Mouse (Mus musculus) activated CD4-positive, CD25-positive, alpha-beta regulatory T cell, adult 9 weeks (primary cell): ENCODE measurements around the gene Bpifb6. TPM values are rescaled to one million over a fixed set of nuclear protein-coding genes. Genes with fewer than 3 reads are reported as not detected.

Experiments
- polyA plus RNA-seq: library from polyadenylated mRNA; unstranded; fragments of 100-300 nt; shearing (Covaris generic); gene quantifications from one replicate; pipeline ENCODE4 v1.2.1, GENCODE M21; 2017

Gene Bpifb6
- not detected for polyA plus RNA-seq

DNA sequence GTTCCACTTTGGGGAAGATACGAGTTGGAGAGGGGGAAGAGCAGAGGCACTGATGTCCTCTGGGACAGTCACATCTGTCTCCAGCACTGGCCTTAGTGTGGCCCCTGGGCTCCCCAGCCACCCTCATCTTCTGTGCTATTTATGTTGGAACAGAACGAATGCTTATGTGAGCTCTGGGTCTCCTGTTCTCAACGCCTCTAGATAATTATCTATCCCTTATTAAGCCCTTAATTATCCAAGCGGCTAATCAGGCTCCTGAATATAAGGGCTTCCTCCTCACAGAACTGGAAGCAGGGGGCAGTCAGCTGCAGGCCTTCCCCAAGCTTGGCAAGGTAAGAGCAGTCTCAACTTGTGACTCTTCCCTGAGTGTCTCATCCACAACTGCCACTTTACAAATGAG lies at the start of gene Bpifb6:
Gene Bpifb6 (plus strand): TSS at position 301 of the 400 bp plus-strand sequence.

GRCm38 (mm10) chr2:153870984-153871383 lies 29.2 kb upstream of the Bpifb6 start, which contains the start of gene Sun5:
Sun5 (minus strand) TSS chr2:153871084.

GRCm38 (mm10) chr2:153874745-153875144 lies 25.4 kb upstream of the Bpifb6 start, which contains the start of gene Bpifb2:
Bpifb2 (plus strand) TSS chr2:153875045.

GRCm38 (mm10) chr2:153917930-153918329 lies 17.7 kb downstream of the Bpifb6 start, which contains the start of gene Bpifb3:
Bpifb3 (plus strand) TSS chr2:153918230.

GRCm38 (mm10) chr2:153937843-153938242 lies 37.7 kb downstream of the Bpifb6 start, which contains the start of gene Bpifb4:
Bpifb4 (plus strand) TSS chr2:153938212.

Other genes with a start within 250 kb of the Bpifb6 start
- gene Dnmt3c, start 203.7 kb upstream of the Bpifb6 start, polyA plus RNA-seq: not detected
- 212 TPM for gene Mapre1, start 159.1 kb upstream of the Bpifb6 start, polyA plus RNA-seq
- 0.56 TPM for gene Efcab8, start 120.5 kb upstream of the Bpifb6 start, polyA plus RNA-seq
- gene Sun5, start 29.3 kb upstream of the Bpifb6 start, polyA plus RNA-seq: not detected
- not detected for gene Bpifb2, start 25.3 kb upstream of the Bpifb6 start, polyA plus RNA-seq
- not detected for gene Bpifb3, start 17.8 kb downstream of the Bpifb6 start, polyA plus RNA-seq
- not detected for gene Bpifb4, start 37.8 kb downstream of the Bpifb6 start, polyA plus RNA-seq
- not detected for gene Bpifa6, start 74.6 kb downstream of the Bpifb6 start, polyA plus RNA-seq
- gene Bpifa2, start 107.9 kb downstream of the Bpifb6 start, polyA plus RNA-seq: 0.45 TPM
- not detected for gene Bpifa3, start 229.9 kb downstream of the Bpifb6 start, polyA plus RNA-seq
- gene Bpifa1, start 242.5 kb downstream of the Bpifb6 start, polyA plus RNA-seq: not detected